Mouse (Mus musculus) embryonic facial prominence, embryonic 12.5 days (tissue): ENCODE data around the gene Clrn1. TPM values are rescaled to one million over a fixed set of nuclear protein-coding genes. Genes with fewer than 3 reads are reported as not detected.

ENCODE experiments used
- ATAC-seq: fragments of 200-750 bp; cut with Nextera tagmentation; 2 replicates; pipeline ENCODE4 v1.8.0; 2017; ENCODE audit not compliant: insufficient number of reproducible peaks, insufficient read depth, low FRiP score, low TSS enrichment
- H3K27ac ChIP-seq: fragments of 300-500 bp; sonication (generic); 2 replicates; pipeline ENCODE4 v1.5.1; 2016; ENCODE audit warnings: mild to moderate bottlenecking
- H3K27me3 ChIP-seq: fragments of 300-500 bp; sonication (generic); 2 replicates; pipeline ENCODE4 v1.6.1; 2016; ENCODE audit warnings: mild to moderate bottlenecking, moderate library complexity
- H3K36me3 ChIP-seq: fragments of 300-500 bp; sonication (generic); 2 replicates; pipeline ENCODE4 v1.6.1; 2016; ENCODE audit warnings: mild to moderate bottlenecking
- H3K4me1 ChIP-seq: fragments of 300-500 bp; sonication (generic); 2 replicates; pipeline ENCODE4 v1.6.1; 2016
- H3K4me2 ChIP-seq: fragments of 300-500 bp; sonication (generic); replicated peaks from 2 replicates; pipeline ENCODE4 v1.6.1; 2016; ENCODE audit warnings: mild to moderate bottlenecking, moderate library complexity
- H3K4me3 ChIP-seq: fragments of 300-500 bp; sonication (generic); 2 replicates; pipeline ENCODE4 v1.5.1; 2016; ENCODE audit warnings: mild to moderate bottlenecking
- H3K9ac ChIP-seq: fragments of 300-500 bp; sonication (generic); 2 replicates; pipeline ENCODE4 v1.6.1; 2016; ENCODE audit warnings: mild to moderate bottlenecking, moderate library complexity
- H3K9me3 ChIP-seq: fragments of 300-500 bp; sonication (generic); 2 replicates; pipeline ENCODE4 v1.6.1; 2016; ENCODE audit warnings: mild to moderate bottlenecking, moderate library complexity
- WGBS: fragments of 180-500 bp; shearing (Covaris S2); methylation state at CpG from one replicate; pipeline ENCODE4 v1.1.7; 2016; 5-methylcytosine and 5-hydroxymethylcytosine counted together
- polyA plus RNA-seq: library from polyadenylated mRNA; unstranded; fragments of >200 nt; fragmentation: Nextera tagmentation; extraction: Ambion mirVana; gene quantifications from 2 replicates; pipeline ENCODE4 v1.2.1, GENCODE M21; 2016

The Clrn1 gene
- 2.5 and 2.7 TPM in 2 replicates for polyA plus RNA-seq

GRCm38 (mm10) chr3:58884801-58885573 lies at the start of gene Clrn1:
Gene Clrn1, minus strand, starts transcription at chr3:58885340.
- peaks cover 4% of the 10 kb centered on the region; the same call in 1 of the 2 replicates for H3K4me1 ChIP-seq
- WGBS = 58% methylated on average over 20 of the region's 20 CpGs
- no peaks in the 10 kb centered on the region for H3K36me3 ChIP-seq
- H3K9me3 ChIP-seq = no peaks in the 10 kb centered on the region
- H3K4me3 ChIP-seq = no peak within 1 kb of the TSS
- no peak within 1 kb of the TSS for H3K27ac ChIP-seq
- H3K27me3 ChIP-seq = no peaks in the 10 kb centered on the region
- peak within 1 kb of the TSS; percentile 30 for H3K4me2 ChIP-seq
- ATAC-seq = 0 out of 2 replicates have a peak, but pooled peaks have one; percentile 38
- no peak within 1 kb of the TSS for H3K9ac ChIP-seq

GRCm38 (mm10) chr3:58924027-58924426 lies 38.9 kb upstream of the Clrn1 start:
- H3K4me3 ChIP-seq = no peak overlapping the region
- no peaks in the 10 kb centered on the region for H3K9me3 ChIP-seq
- ATAC-seq = no peak
- H3K9ac ChIP-seq = no peak overlapping the region
- no peaks in the 10 kb centered on the region for H3K36me3 ChIP-seq
- no peak overlapping the region for H3K27ac ChIP-seq
- 66% methylated on average over 7 of the region's 7 CpGs for WGBS
- no peaks in the 10 kb centered on the region for H3K4me1 ChIP-seq
- H3K27me3 ChIP-seq = no peaks in the 10 kb centered on the region
- no peak overlapping the region for H3K4me2 ChIP-seq

GRCm38 (mm10) chr3:58923140-58923539 lies 38.0 kb upstream of the Clrn1 start:
- WGBS = 79% methylated on average over 5 of the region's 11 CpGs
- no peaks in the 10 kb centered on the region for H3K36me3 ChIP-seq
- no peak overlapping the region for H3K4me3 ChIP-seq
- no peaks in the 10 kb centered on the region for H3K27me3 ChIP-seq
- ATAC-seq = no peak
- H3K4me2 ChIP-seq = no peak overlapping the region
- no peaks in the 10 kb centered on the region for H3K4me1 ChIP-seq
- H3K27ac ChIP-seq = no peak overlapping the region
- no peaks in the 10 kb centered on the region for H3K9me3 ChIP-seq
- H3K9ac ChIP-seq = no peak overlapping the region

- H3K27ac ChIP-seq = no peak overlapping the region
- no peaks in the 10 kb centered on the region for H3K27me3 ChIP-seq
- no peak overlapping the region for H3K4me3 ChIP-seq
- no peak overlapping the region for H3K9ac ChIP-seq
- no peaks in the 10 kb centered on the region for H3K4me1 ChIP-seq
- H3K9me3 ChIP-seq = no peaks in the 10 kb centered on the region
- 75% methylated on average over 7 of the region's 7 CpGs for WGBS
- no peak overlapping the region for H3K4me2 ChIP-seq
- no peaks in the 10 kb centered on the region for H3K36me3 ChIP-seq
- ATAC-seq = no peak
Observed at GRCm38 (mm10) chr3:58922636-58923035, 37.5 kb upstream of the Clrn1 start.

GRCm38 (mm10) chr3:58921316-58921715 lies 36.2 kb upstream of the Clrn1 start:
- no peaks in the 10 kb centered on the region for H3K4me1 ChIP-seq
- ATAC-seq = no peak

GRCm38 (mm10) chr3:58904656-58905055 lies 19.5 kb upstream of the Clrn1 start:
- Histone ChIP-seq H3K4me1 (no peaks in the 10 kb centered on the region), H3K4me3 (no peak overlapping the region), H3K4me2 (no peak overlapping the region), H3K27ac (no peak overlapping the region), H3K27me3 (no peaks in the 10 kb centered on the region), H3K36me3 (no peaks in the 10 kb centered on the region), H3K9ac (no peak overlapping the region), H3K9me3 (no peaks in the 10 kb centered on the region)
- 90% methylated on average over 2 of the region's 2 CpGs for WGBS
- ATAC-seq = no peak

More at GRCm38 (mm10) chr3:58921316-58921715, 36.2 kb upstream of the Clrn1 start:
- no peaks in the 10 kb centered on the region for H3K36me3 ChIP-seq
- WGBS = 80% methylated on average over 5 of the region's 5 CpGs
- no peak overlapping the region for H3K27ac ChIP-seq
- no peak overlapping the region for H3K4me3 ChIP-seq
- H3K9me3 ChIP-seq = no peaks in the 10 kb centered on the region
- H3K27me3 ChIP-seq = no peaks in the 10 kb centered on the region
- H3K4me2 ChIP-seq = no peak overlapping the region
- no peak overlapping the region for H3K9ac ChIP-seq

GRCm38 (mm10) chr3:58902051-58902758 lies 17.1 kb upstream of the Clrn1 start:
- no peak for ATAC-seq
- no peaks in the 10 kb centered on the region for H3K9me3 ChIP-seq
- H3K27ac ChIP-seq = no peak overlapping the region
- no peak overlapping the region for H3K9ac ChIP-seq
- H3K4me3 ChIP-seq = no peak overlapping the region
- no peak overlapping the region for H3K4me2 ChIP-seq
- H3K36me3 ChIP-seq = no peaks in the 10 kb centered on the region
- no peaks in the 10 kb centered on the region for H3K27me3 ChIP-seq
- H3K4me1 ChIP-seq = peaks cover 5% of the 10 kb centered on the region; the same call in 1 of the 2 replicates
- 85% methylated on average over 13 of the region's 13 CpGs for WGBS

- Histone ChIP-seq H3K36me3 (no peaks in the 10 kb centered on the region), H3K27me3 (no peaks in the 10 kb centered on the region), H3K9me3 (no peaks in the 10 kb centered on the region), H3K4me1 (peaks cover 7% of the 10 kb centered on the region; the same call in 1 of the 2 replicates), H3K4me3 (no peak overlapping the region), H3K9ac (no peak overlapping the region), H3K27ac (no peak overlapping the region), H3K4me2 (no peak overlapping the region)
- 79% methylated on average over 5 of the region's 5 CpGs for WGBS
- ATAC-seq = no peak
Observed at GRCm38 (mm10) chr3:58895131-58895530, 10.0 kb upstream of the Clrn1 start.

- peaks cover 7% of the 10 kb centered on the region; the same call in 1 of the 2 replicates for H3K4me1 ChIP-seq
- no peak overlapping the region for H3K9ac ChIP-seq
- H3K4me3 ChIP-seq = no peak overlapping the region
- ATAC-seq = no peak
- no peak overlapping the region for H3K4me2 ChIP-seq
- WGBS = 87% methylated on average over 3 of the region's 3 CpGs
- no peak overlapping the region for H3K27ac ChIP-seq
- H3K9me3 ChIP-seq = no peaks in the 10 kb centered on the region
- no peaks in the 10 kb centered on the region for H3K27me3 ChIP-seq
- no peaks in the 10 kb centered on the region for H3K36me3 ChIP-seq
Observed at GRCm38 (mm10) chr3:58894529-58894928, 9.4 kb upstream of the Clrn1 start.

- Histone ChIP-seq H3K4me2 (no peak overlapping the region), H3K36me3 (no peaks in the 10 kb centered on the region), H3K4me1 (0 out of 2 replicates have a peak, but pooled peaks cover 4% of the 10 kb centered on the region), H3K9ac (no peak overlapping the region), H3K4me3 (no peak overlapping the region), H3K27ac (no peak overlapping the region), H3K27me3 (no peaks in the 10 kb centered on the region), H3K9me3 (no peaks in the 10 kb centered on the region)
- ATAC-seq = no peak
- whole genome bisulfite sequencing = 76% methylated on average over 3 of the region's 3 CpGs
Observed at GRCm38 (mm10) chr3:58889670-58890069, 4.5 kb upstream of the Clrn1 start.

GRCm38 (mm10) chr3:58888131-58888715 lies 3.1 kb upstream of the Clrn1 start:
- no peak overlapping the region for H3K9ac ChIP-seq
- ATAC-seq = no peak
- peaks cover 4% of the 10 kb centered on the region; the same call in 1 of the 2 replicates for H3K4me1 ChIP-seq
- no peak overlapping the region for H3K27ac ChIP-seq
- H3K27me3 ChIP-seq = no peaks in the 10 kb centered on the region
- no peak overlapping the region for H3K4me2 ChIP-seq
- H3K4me3 ChIP-seq = no peak overlapping the region
- WGBS = 85% methylated on average over 7 of the region's 7 CpGs
- H3K36me3 ChIP-seq = no peaks in the 10 kb centered on the region
- no peaks in the 10 kb centered on the region for H3K9me3 ChIP-seq
